Mouse (Mus musculus): ENCODE results near the gene Gm28048. TPM values are rescaled to one million over a fixed set of nuclear protein-coding genes. Genes with fewer than 3 reads are reported as not detected.
A peak's percentile ranks its signal among the peaks of the same experiment; 100 is the strongest.

The Gm28048 gene
- polyA plus RNA-seq (2012; rRNA removed) = 0.05 TPM in 1 of 2 replicates, not detected in the other

- Histone ChIP-seq H3K4me1 (ENCODE audit: control insufficient read depth, insufficient read depth, insufficient read length) (peaks cover 5% of the 10 kb centered on the region; the same call in 1 of the 2 replicates), H3K27ac (ENCODE audit: insufficient read depth, low read length) (peak within 1 kb of the TSS; percentile 96), H3K27me3 (ENCODE audit: control insufficient read depth, insufficient read depth, low read length) (no peaks in the 10 kb centered on the region), H3K4me3 (ENCODE audit: extremely low read depth, insufficient read depth, insufficient read length) (peak within 1 kb of the TSS; percentile 95), H3K36me3 (ENCODE audit: control insufficient read depth, insufficient read depth, low read length) (peaks cover 2% of the 10 kb centered on the region; the same call in 1 of the 2 replicates)
- TF ChIP-seq POLR2A (IDR thresholded peaks at IDR 0.05; ENCODE audit: low read depth, low read length) (peak; percentile 49), CTCF (IDR thresholded peaks at IDR 0.05; ENCODE audit: extremely low read depth, insufficient read depth, insufficient read length, insufficient replicate concordance) (peak; percentile 69)
- WGBS = 3% methylated on average over 42 of the region's 42 CpGs
- DNase-seq (ENCODE audit: low read depth in 1 of 2, low spot score in 2 of 2) = peak; percentile 89 to 96
Observed at GRCm38 (mm10) chr11:22981984-22982757, at the start of gene Gm28048, which contains the start of gene Commd1. Gene Gm28048, minus strand, starts transcription at chr11:22982090. Gene Commd1, minus strand, starts transcription at chr11:22982382.

GRCm38 (mm10) chr11:23029399-23029798 is 47.5 kb upstream of the Gm28048 start:
- DNase-seq (ENCODE audit: low read depth in 1 of 2, low spot score in 2 of 2) = no peak
- 92% methylated on average over 6 of the region's 6 CpGs for WGBS
- no peak overlapping the region for H3K4me3 ChIP-seq (ENCODE audit: extremely low read depth, insufficient read depth, insufficient read length)
- H3K36me3 ChIP-seq (ENCODE audit: control insufficient read depth, insufficient read depth, low read length) = no peaks in the 10 kb centered on the region
- TF ChIP-seq POLR2A (IDR thresholded peaks at IDR 0.05; ENCODE audit: low read depth, low read length) = no peak
- no peak for TF ChIP-seq CTCF (IDR thresholded peaks at IDR 0.05; ENCODE audit: extremely low read depth, insufficient read depth, insufficient read length, insufficient replicate concordance)
- no peaks in the 10 kb centered on the region for H3K4me1 ChIP-seq (ENCODE audit: control insufficient read depth, insufficient read depth, insufficient read length)
- H3K27ac ChIP-seq (ENCODE audit: insufficient read depth, low read length) = no peak overlapping the region
- no peaks in the 10 kb centered on the region for H3K27me3 ChIP-seq (ENCODE audit: control insufficient read depth, insufficient read depth, low read length)

DNA sequence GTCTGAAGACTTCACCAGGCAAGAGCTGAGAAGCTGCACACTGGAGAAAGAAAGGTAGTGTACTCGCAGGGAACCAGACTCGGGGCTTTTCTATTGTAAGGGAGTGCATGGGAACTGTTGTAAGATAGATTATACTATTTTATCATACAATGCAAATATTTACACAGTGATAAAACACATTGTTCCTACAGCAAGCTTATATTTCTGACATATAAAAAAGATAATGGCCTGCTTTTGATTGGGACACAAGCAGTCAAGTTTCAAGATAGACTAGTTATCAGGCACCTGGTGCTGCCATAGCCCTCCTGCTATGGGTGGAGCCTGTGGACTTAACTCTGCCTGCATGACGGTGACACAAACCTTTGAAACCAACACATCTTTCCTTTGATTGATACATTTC is 47.1 kb upstream of the Gm28048 start:
- Histone ChIP-seq H3K36me3 (ENCODE audit: control insufficient read depth, insufficient read depth, low read length) (no peaks in the 10 kb centered on the region), H3K27me3 (ENCODE audit: control insufficient read depth, insufficient read depth, low read length) (no peaks in the 10 kb centered on the region), H3K27ac (ENCODE audit: insufficient read depth, low read length) (no peak overlapping the region), H3K4me3 (ENCODE audit: extremely low read depth, insufficient read depth, insufficient read length) (no peak overlapping the region), H3K4me1 (ENCODE audit: control insufficient read depth, insufficient read depth, insufficient read length) (no peaks in the 10 kb centered on the region)
- WGBS = 76% methylated on average over 3 of the region's 3 CpGs
- TF ChIP-seq POLR2A (IDR thresholded peaks at IDR 0.05; ENCODE audit: low read depth, low read length) = no peak
- TF ChIP-seq CTCF (IDR thresholded peaks at IDR 0.05; ENCODE audit: extremely low read depth, insufficient read depth, insufficient read length, insufficient replicate concordance) = no peak
- no peak for DNase-seq (ENCODE audit: low read depth in 1 of 2, low spot score in 2 of 2)

DNA sequence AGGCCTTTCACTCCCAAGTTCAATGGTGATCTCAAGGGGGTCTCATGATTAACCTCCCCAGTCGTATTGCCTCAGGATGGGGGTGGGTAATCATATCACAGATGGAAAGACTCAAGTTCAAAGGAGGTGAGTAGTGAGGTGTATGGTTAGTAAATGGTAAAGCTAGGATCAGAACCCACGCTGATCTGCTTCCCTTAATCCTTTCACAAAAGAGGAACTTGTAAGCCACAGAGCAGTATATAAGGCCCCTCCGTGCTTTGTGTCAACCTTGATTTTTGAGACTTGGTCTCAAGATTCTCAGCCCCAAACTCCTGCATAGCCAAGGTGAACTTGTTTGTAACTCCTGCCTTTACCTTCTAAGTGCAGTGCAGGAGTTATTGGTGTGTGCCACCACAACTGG is 42.3 kb upstream of the Gm28048 start:
- 30% methylated on average over 3 of the region's 3 CpGs for WGBS
- DNase-seq (ENCODE audit: low read depth in 1 of 2, low spot score in 2 of 2) = no peak
- no peak overlapping the region for H3K27ac ChIP-seq (ENCODE audit: insufficient read depth, low read length)
- TF ChIP-seq POLR2A (IDR thresholded peaks at IDR 0.05; ENCODE audit: low read depth, low read length) (no peak), CTCF (IDR thresholded peaks at IDR 0.05; ENCODE audit: extremely low read depth, insufficient read depth, insufficient read length, insufficient replicate concordance) (no peak)
- H3K4me3 ChIP-seq (ENCODE audit: extremely low read depth, insufficient read depth, insufficient read length) = no peak overlapping the region
- no peaks in the 10 kb centered on the region for H3K36me3 ChIP-seq (ENCODE audit: control insufficient read depth, insufficient read depth, low read length)
- H3K4me1 ChIP-seq (ENCODE audit: control insufficient read depth, insufficient read depth, insufficient read length) = no peaks in the 10 kb centered on the region
- no peaks in the 10 kb centered on the region for H3K27me3 ChIP-seq (ENCODE audit: control insufficient read depth, insufficient read depth, low read length)

DNA sequence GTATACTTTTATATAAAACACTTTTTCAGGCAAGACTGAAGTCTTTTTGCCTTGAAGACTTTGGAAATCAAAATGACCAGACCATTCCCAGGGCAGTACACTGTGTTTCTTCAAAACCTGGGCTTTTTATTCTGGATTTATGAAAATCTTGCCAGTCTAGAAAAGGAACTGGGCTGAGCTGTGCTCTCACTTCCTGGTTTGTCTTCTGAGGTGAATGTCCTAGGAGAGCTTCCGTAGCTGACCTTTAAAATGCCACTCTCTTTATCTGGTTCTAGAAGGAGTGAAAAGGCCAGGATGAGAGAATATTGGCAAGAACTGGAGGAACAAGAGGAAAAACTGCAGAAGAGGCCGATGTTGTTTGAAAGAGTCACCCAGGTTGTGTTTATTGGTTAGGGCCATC is 41.3 kb upstream of the Gm28048 start:
- 91% methylated on average over 2 of the region's 2 CpGs for WGBS
- DNase-seq (ENCODE audit: low read depth in 1 of 2, low spot score in 2 of 2) = no peak
- H3K4me3 ChIP-seq (ENCODE audit: extremely low read depth, insufficient read depth, insufficient read length) = no peak overlapping the region
- no peaks in the 10 kb centered on the region for H3K27me3 ChIP-seq (ENCODE audit: control insufficient read depth, insufficient read depth, low read length)
- TF ChIP-seq POLR2A (IDR thresholded peaks at IDR 0.05; ENCODE audit: low read depth, low read length) = no peak
- TF ChIP-seq CTCF (IDR thresholded peaks at IDR 0.05; ENCODE audit: extremely low read depth, insufficient read depth, insufficient read length, insufficient replicate concordance) = no peak
- H3K4me1 ChIP-seq (ENCODE audit: control insufficient read depth, insufficient read depth, insufficient read length) = no peaks in the 10 kb centered on the region
- H3K36me3 ChIP-seq (ENCODE audit: control insufficient read depth, insufficient read depth, low read length) = no peaks in the 10 kb centered on the region
- no peak overlapping the region for H3K27ac ChIP-seq (ENCODE audit: insufficient read depth, low read length)

DNA sequence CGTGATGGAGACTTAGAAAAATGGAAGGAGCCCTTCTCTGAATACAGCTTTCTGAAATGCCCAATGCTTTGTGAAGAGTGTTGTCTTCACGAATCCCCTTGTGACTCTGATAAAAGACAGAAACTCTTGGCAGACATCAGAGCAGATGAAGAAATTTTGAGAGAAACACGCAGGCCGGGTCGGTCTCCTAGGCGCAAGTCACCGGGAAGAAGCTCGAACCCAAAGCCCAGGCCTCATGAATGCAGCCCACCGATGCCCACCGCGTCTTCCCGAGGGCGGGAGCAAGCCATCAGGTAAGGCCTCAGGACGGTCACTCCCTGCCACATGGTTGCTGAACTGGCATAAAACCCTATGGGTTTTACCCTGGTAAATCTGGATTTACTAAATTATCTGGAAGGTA is 39.0 kb upstream of the Gm28048 start:
- DNase-seq (ENCODE audit: low read depth in 1 of 2, low spot score in 2 of 2) = no peak
- H3K27me3 ChIP-seq (ENCODE audit: control insufficient read depth, insufficient read depth, low read length) = no peaks in the 10 kb centered on the region
- no peak for TF ChIP-seq CTCF (IDR thresholded peaks at IDR 0.05; ENCODE audit: extremely low read depth, insufficient read depth, insufficient read length, insufficient replicate concordance)
- TF ChIP-seq POLR2A (IDR thresholded peaks at IDR 0.05; ENCODE audit: low read depth, low read length) = no peak
- 94% methylated on average over 14 of the region's 14 CpGs for WGBS
- no peak overlapping the region for H3K27ac ChIP-seq (ENCODE audit: insufficient read depth, low read length)
- no peak overlapping the region for H3K4me3 ChIP-seq (ENCODE audit: extremely low read depth, insufficient read depth, insufficient read length)
- H3K36me3 ChIP-seq (ENCODE audit: control insufficient read depth, insufficient read depth, low read length) = no peaks in the 10 kb centered on the region
- no peaks in the 10 kb centered on the region for H3K4me1 ChIP-seq (ENCODE audit: control insufficient read depth, insufficient read depth, insufficient read length)
